Mouse (Mus musculus): ENCODE measurements around the gene Snrpb2. TPM values are rescaled to one million over a fixed set of nuclear protein-coding genes. Genes with fewer than 3 reads are reported as not detected.

The Snrpb2 gene
- 49.9 and 53.3 TPM in 2 replicates for polyA plus RNA-seq (2016; fragmentation: Nextera tagmentation; extraction: Ambion mirVana)

DNA sequence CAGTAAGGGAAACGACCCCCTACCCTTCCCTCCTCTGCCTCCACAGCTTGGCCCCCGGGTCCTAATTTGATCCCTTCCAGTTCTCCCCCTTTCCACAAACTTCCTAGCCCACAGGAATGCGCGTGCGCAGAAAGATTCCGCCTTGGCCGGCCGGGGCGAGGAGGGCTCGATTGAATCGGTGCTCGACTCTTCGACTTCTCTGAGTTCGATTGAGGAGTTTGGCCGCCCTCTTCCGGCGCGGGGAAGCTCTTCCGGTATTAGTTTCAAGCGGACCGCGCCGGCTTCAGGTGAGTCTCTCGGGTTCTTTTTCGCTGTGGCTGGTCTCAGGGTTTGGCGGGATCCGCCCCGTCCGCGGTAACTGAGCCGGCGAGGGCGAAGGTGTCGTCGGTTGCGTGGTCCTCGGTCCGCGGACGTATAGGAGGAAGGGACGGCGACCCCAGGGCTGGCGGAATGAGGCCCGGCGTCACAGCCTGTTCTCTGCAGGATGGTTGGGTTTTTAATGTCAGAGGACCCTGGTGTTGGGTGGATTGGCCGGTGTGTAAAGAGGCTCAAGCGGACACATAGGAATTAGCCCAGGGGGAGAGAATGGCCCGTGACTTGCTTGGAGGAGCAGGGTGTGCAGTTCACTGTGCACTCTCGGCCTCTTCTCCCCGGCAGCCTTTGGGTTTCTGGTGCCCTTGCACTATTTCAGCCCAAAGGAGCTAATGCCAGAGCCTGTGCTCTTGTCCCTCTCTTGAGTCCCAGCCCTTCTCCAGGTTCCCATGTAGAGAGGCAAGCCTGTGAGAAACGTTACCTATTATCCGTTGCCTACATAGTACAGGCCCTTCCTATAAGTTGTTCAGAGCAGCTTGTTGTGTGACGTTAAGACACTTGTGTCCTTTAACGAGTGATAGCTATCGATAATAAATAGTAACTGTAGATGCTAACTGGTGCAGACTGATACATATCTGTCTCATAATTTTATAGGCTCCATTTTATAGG, at the start of gene Snrpb2:
TSS of gene Snrpb2 (plus strand) at position 228 of the 981 bp plus-strand sequence.
- Histone ChIP-seq H3K4me2 (peak within 1 kb of the TSS; percentile 84), H3K27me3 (replicated peaks) (no peaks in the 10 kb centered on the region), H3K4me1 (replicated peaks) (peaks cover 3% of the 10 kb centered on the region), H3K36me3 (peaks cover 23% of the 10 kb centered on the region), H3K27ac (ENCODE audit: poor library complexity, severe bottlenecking) (no peak within 1 kb of the TSS), H3K9ac (peak within 1 kb of the TSS; percentile 98), H3K9me3 (replicated peaks) (no peaks in the 10 kb centered on the region), H3K4me3 (peak within 1 kb of the TSS; percentile 100)
- ATAC-seq (ENCODE audit: insufficient number of reproducible peaks, low FRiP score): peak; percentile 92
- under 1% methylated on average over 55 of the region's 55 CpGs for WGBS

DNA sequence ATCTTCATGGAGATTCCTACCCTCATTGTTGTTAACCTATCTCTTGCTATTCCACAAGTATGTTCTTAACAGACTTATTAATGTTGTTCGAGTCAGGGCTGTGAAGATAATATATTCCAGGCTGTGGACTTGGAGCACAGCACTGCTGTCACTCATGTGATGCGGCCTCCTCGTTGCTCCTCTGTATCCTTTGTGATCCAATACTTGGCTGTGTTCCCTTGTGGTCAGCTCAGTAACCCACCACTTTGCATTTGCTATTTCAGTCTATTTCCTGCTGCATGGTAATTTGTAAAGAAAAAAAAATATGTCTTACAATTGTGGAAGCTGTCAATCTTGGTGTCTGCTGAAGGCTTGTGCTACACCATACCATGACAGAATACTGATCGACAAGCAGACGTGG, 49.8 kb upstream of the Snrpb2 start:
- H3K36me3 ChIP-seq: no peaks in the 10 kb centered on the region
- 73% methylated on average over 5 of the region's 5 CpGs for whole genome bisulfite sequencing
- H3K9ac ChIP-seq: no peak overlapping the region
- ATAC-seq (ENCODE audit: insufficient number of reproducible peaks, low FRiP score): no peak
- no peak overlapping the region for H3K27ac ChIP-seq (ENCODE audit: poor library complexity, severe bottlenecking)
- no peak overlapping the region for H3K4me2 ChIP-seq
- no peak overlapping the region for H3K4me3 ChIP-seq
- H3K27me3 ChIP-seq (replicated peaks): no peaks in the 10 kb centered on the region
- H3K4me1 ChIP-seq (replicated peaks): no peaks in the 10 kb centered on the region
- H3K9me3 ChIP-seq (replicated peaks): no peaks in the 10 kb centered on the region

DNA sequence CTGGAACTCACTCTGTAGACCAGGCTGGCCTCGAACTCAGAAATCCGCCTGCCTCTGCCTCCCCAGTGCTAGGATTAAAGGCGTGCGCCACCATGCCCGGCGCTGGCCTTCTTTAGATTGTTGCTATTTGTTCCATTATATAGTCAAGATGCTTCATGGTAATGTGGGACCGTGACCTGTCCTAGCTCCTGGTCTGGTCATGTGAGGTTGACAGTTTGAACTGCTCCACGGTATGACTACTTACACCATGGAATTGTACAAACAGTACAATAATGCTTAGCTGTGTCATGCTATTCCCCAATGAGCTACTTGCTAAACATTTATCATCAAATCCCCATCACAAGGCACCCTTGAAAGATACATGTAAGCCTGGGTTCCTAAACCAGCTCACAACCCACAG, 44.8 kb upstream of the Snrpb2 start:
- Histone ChIP-seq H3K9me3 (replicated peaks) (0 out of 2 replicates have a peak, but pooled peaks cover 4% of the 10 kb centered on the region), H3K27ac (ENCODE audit: poor library complexity, severe bottlenecking) (no peak overlapping the region), H3K4me2 (no peak overlapping the region), H3K9ac (no peak overlapping the region), H3K36me3 (no peaks in the 10 kb centered on the region), H3K27me3 (replicated peaks) (no peaks in the 10 kb centered on the region), H3K4me1 (replicated peaks) (no peaks in the 10 kb centered on the region), H3K4me3 (no peak overlapping the region)
- ATAC-seq (ENCODE audit: insufficient number of reproducible peaks, low FRiP score): no peak
- 90% methylated on average over 8 of the region's 8 CpGs for WGBS

DNA sequence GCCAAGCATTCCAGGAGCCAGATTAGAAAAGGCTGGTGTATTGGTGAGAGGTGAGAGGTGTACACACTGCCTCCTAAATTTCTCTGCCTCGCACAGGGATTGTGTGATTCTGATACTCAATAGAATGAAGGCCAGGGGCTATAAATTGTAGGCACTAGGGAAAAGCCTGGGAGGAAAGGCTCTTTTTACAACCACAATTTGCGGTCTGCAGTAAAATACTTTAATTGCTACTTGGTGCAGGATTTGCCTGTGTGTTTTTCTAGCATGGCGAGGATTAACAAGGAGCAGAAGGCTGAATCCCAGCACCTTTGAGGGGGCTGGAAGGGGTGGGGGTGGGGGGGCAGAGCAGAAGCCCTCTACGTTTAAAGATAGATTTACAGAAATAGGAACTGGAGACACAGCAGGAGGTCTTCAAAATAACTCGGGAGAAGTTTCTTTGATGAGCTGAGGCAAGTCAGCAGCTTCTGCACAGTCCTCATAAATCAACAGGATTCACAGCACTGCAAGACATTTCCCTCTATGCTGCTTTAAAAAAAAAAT, 44.2 kb upstream of the Snrpb2 start:
- Histone ChIP-seq H3K27me3 (replicated peaks) (no peaks in the 10 kb centered on the region), H3K4me2 (no peak overlapping the region), H3K9me3 (replicated peaks) (0 out of 2 replicates have a peak, but pooled peaks cover 4% of the 10 kb centered on the region), H3K36me3 (no peaks in the 10 kb centered on the region), H3K4me1 (replicated peaks) (no peaks in the 10 kb centered on the region), H3K4me3 (no peak overlapping the region), H3K9ac (no peak overlapping the region), H3K27ac (ENCODE audit: poor library complexity, severe bottlenecking) (no peak overlapping the region)
- no peak for ATAC-seq (ENCODE audit: insufficient number of reproducible peaks, low FRiP score)
- WGBS: 36% methylated on average over 5 of the region's 5 CpGs

DNA sequence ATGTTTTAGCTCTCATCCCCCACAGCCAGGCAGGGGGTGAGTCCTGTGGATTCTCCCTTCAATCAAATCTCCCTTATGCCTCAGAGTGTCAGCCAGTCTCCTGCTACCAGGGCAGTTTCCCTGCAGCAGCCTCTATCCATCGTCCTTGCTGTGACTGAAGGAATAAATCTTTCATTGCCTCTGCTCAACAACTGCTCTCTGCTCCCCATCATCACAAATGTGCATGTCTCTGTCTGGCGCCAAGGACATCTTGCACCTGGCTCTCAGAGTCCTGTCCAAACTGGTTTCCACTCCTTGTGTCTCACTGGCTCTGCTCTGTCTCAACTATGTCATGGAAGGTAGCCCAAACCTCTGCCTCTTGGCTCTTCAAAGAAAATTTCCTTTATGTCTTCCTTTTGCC, 43.1 kb upstream of the Snrpb2 start:
- no peak overlapping the region for H3K4me2 ChIP-seq
- 0 out of 2 replicates have a peak, but pooled peaks cover 4% of the 10 kb centered on the region for H3K9me3 ChIP-seq (replicated peaks)
- no peak overlapping the region for H3K4me3 ChIP-seq
- H3K36me3 ChIP-seq: no peaks in the 10 kb centered on the region
- H3K4me1 ChIP-seq (replicated peaks): no peaks in the 10 kb centered on the region
- 33% methylated on average over 2 of the region's 2 CpGs for WGBS
- no peak for ATAC-seq (ENCODE audit: insufficient number of reproducible peaks, low FRiP score)
- H3K9ac ChIP-seq: no peak overlapping the region
- no peak overlapping the region for H3K27ac ChIP-seq (ENCODE audit: poor library complexity, severe bottlenecking)
- no peaks in the 10 kb centered on the region for H3K27me3 ChIP-seq (replicated peaks)

DNA sequence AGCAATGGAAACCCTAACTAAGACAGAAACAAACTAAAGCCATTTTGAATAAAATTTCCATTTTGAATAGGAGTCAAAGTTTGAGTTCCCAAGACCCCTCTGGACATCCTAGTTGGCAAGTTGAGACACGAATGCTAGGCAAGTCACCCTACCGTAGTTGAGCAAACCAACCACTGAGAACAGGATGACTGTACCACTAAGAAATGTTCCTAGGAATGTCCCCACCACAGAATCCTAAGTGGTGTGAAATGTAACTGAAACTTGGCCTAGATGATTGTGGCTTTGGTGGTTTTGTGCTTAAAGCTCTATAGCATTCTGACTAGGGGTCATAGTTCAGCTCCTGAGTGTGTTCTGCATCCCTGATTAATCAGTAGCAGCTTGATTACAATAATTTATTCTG, 39.5 kb upstream of the Snrpb2 start:
- H3K4me2 ChIP-seq: no peak overlapping the region
- H3K4me3 ChIP-seq: no peak overlapping the region
- no peaks in the 10 kb centered on the region for H3K36me3 ChIP-seq
- H3K27me3 ChIP-seq (replicated peaks): no peaks in the 10 kb centered on the region
- H3K27ac ChIP-seq (ENCODE audit: poor library complexity, severe bottlenecking): no peak overlapping the region
- 77% methylated on average over 2 of the region's 2 CpGs for WGBS
- no peak overlapping the region for H3K9ac ChIP-seq
- ATAC-seq (ENCODE audit: insufficient number of reproducible peaks, low FRiP score): no peak
- H3K4me1 ChIP-seq (replicated peaks): no peaks in the 10 kb centered on the region
- 0 out of 2 replicates have a peak, but pooled peaks cover 4% of the 10 kb centered on the region for H3K9me3 ChIP-seq (replicated peaks)

DNA sequence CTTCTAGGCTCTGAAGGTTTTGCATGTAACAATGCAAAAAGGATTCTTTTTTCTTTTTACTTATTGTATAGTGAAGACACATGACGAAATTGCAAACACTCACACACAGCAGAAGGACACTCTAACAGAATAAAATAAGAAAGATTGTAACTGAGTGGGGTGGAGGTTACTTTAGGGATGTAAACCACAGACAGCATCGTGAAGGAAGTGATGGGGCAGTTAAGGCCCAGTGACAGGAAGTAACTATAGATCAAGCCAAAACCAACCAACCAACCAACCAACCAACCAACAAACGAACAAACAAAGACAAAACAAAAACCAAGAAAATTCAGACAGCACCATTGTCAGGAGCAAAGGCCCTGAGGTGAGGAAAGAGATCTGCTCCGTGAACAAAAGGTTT, 38.6 kb upstream of the Snrpb2 start:
- ATAC-seq (ENCODE audit: insufficient number of reproducible peaks, low FRiP score): no peak
- no peaks in the 10 kb centered on the region for H3K4me1 ChIP-seq (replicated peaks)
- H3K4me2 ChIP-seq: no peak overlapping the region
- 0 out of 2 replicates have a peak, but pooled peaks cover 4% of the 10 kb centered on the region for H3K9me3 ChIP-seq (replicated peaks)
- H3K27me3 ChIP-seq (replicated peaks): no peaks in the 10 kb centered on the region
- no peak overlapping the region for H3K4me3 ChIP-seq
- no peak overlapping the region for H3K9ac ChIP-seq
- 71% methylated on average over 4 of the region's 4 CpGs for WGBS
- H3K27ac ChIP-seq (ENCODE audit: poor library complexity, severe bottlenecking): no peak overlapping the region
- no peaks in the 10 kb centered on the region for H3K36me3 ChIP-seq

DNA sequence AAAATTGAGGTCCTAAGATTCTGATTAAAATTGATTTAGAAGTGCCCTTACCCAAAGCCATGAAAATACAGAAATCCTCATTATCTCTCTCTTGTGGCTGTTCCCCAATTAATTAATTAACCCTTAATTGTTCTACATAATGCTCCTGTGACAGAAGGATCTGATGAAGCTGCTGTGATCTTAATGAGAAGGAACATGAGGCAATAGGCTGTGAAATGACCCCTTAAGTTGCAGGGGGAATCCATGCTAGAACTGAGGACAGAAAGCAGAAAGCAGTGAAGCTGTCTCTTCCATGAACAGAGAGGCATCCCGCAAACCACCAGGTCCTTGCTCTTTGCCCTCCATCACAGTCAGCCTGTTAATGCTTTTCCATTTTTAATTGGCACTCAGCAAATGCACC, 31.6 kb upstream of the Snrpb2 start:
- Histone ChIP-seq H3K9ac (no peak overlapping the region), H3K27ac (ENCODE audit: poor library complexity, severe bottlenecking) (no peak overlapping the region), H3K27me3 (replicated peaks) (no peaks in the 10 kb centered on the region), H3K36me3 (no peaks in the 10 kb centered on the region), H3K4me2 (no peak overlapping the region), H3K4me3 (no peak overlapping the region), H3K9me3 (replicated peaks) (no peaks in the 10 kb centered on the region), H3K4me1 (replicated peaks) (no peaks in the 10 kb centered on the region)
- no peak for ATAC-seq (ENCODE audit: insufficient number of reproducible peaks, low FRiP score)
- 89% methylated on average over 1 of the region's 1 CpGs for WGBS

DNA sequence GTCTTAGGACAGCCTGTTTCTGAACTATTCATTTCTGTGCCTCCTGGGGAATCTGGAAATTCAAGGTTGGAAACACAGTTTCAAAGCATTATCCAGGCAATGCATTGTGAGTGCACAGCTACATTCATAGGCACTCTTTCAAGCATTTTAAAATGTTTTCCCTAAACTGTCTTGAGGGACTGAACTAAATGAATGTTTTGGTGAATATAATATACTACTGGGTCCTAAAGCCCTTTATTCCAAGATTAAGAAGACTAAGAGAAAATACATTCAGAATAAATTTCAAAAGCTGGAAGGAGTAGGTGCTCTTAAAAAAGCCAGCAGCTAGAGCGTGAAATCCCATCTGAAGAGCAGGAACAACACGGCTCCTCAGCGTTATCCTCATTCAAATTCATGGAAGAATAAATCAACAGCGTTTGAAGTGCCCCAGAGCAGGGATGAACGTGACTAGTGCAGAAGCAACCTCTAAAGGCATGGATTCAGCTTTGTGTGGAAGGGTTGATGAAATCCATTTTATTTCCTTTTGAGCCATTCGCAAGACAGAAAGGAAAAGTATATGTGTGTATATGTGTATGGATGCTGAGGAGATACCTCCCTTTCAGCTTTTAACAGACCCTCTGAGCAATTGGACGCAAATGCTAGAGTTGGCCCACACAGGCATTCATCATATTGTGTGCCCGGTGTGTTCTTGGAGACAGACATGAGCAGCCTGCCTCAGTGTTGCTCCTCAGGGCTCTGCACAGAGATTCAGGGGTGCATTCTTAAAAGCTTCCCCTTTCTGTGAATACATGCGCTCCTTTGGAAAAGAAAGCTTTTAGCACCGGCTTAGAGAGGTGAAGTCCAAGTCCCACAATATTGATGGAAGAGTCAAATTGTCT, 30.2 kb upstream of the Snrpb2 start:
- Histone ChIP-seq H3K9me3 (replicated peaks) (no peaks in the 10 kb centered on the region), H3K4me3 (no peak overlapping the region), H3K27ac (ENCODE audit: poor library complexity, severe bottlenecking) (no peak overlapping the region), H3K27me3 (replicated peaks) (no peaks in the 10 kb centered on the region), H3K4me2 (no peak overlapping the region), H3K36me3 (no peaks in the 10 kb centered on the region), H3K9ac (no peak overlapping the region), H3K4me1 (replicated peaks) (no peaks in the 10 kb centered on the region)
- 78% methylated on average over 10 of the region's 10 CpGs for WGBS
- no peak for ATAC-seq (ENCODE audit: insufficient number of reproducible peaks, low FRiP score)

DNA sequence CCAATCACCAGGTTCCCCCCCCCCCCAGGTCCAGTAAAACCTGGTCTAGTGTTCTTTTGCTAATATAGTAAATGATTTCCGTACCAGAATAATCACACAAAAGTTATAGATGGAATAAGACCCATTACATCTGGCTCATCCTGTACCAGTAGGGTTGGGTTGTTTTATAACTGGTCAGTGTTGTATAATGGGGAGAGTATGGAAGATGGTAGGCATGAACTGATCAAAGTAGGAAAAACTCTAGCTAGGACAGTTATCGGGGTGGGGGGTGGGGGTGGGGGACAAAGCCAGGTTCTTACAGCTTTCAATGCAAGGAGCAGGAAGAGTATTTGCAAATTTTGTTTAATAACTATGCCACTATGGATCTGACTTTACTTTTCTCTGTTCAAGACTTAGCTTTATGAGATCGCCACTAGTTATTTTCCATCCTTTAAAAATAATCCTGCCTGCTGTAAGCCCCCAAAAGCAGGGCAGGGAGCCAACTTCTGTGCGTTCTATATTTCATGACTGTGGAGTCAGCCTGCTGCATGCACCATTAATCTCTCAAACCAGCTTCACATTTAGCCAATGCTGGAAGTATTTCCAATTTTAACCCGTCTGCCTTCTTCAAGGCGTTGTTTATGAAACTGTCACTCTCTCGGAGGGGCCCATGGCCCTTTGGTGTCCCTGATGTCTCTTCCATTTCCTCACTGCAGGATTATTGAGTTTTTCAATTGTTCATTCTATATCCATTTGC, 28.3 kb upstream of the Snrpb2 start:
- H3K4me1 ChIP-seq (replicated peaks): no peaks in the 10 kb centered on the region
- ATAC-seq (ENCODE audit: insufficient number of reproducible peaks, low FRiP score): no peak
- H3K4me2 ChIP-seq: no peak overlapping the region
- no peaks in the 10 kb centered on the region for H3K36me3 ChIP-seq
- H3K9ac ChIP-seq: no peak overlapping the region
- no peaks in the 10 kb centered on the region for H3K9me3 ChIP-seq (replicated peaks)
- H3K27me3 ChIP-seq (replicated peaks): no peaks in the 10 kb centered on the region
- H3K27ac ChIP-seq (ENCODE audit: poor library complexity, severe bottlenecking): no peak overlapping the region
- H3K4me3 ChIP-seq: no peak overlapping the region
- 65% methylated on average over 7 of the region's 7 CpGs for WGBS
